11 mouse cellular contexts compared by ENCODE assay signal in genomic region chr19:6925611-6926329, GRCm38 (mm10). TPM values are rescaled to one million over a fixed set of nuclear protein-coding genes. Genes with fewer than 3 reads are reported as not detected.
DNase-seq lines count a peak whose midpoint lies in the region; ATAC-seq and TF ChIP-seq lines count a peak whose summit lies in the region.
"Had no signal": no experiment of that assay in that cellular context is flagged by ENCODE, and none has a peak within 500 bp of the region (broad histone marks: within the 10 kb centered on the region; RNA-seq: fewer than 3 reads in every experiment).

No protein-coding gene starts in this region.

- peaks cover 27% of the 10 kb centered on the region for H3K4me1 ChIP-seq in forebrain, embryonic 13.5 days
- peaks cover 2% of the 10 kb centered on the region for H3K4me1 ChIP-seq in forebrain, postnatal 0 days (ENCODE audit: insufficient read depth)
- H3K4me1 ChIP-seq in megakaryocyte, embryonic 14.5 days: peaks cover 69% of the 10 kb centered on the region
- H3K4me1 ChIP-seq in intestine, postnatal 0 days (replicated peaks; ENCODE audit: control insufficient read depth, insufficient read depth, low read length): peaks cover 7% of the 10 kb centered on the region; the same call in 1 of the 2 replicates
- H3K4me1 ChIP-seq in stomach, embryonic 15.5 days: peaks cover 35% of the 10 kb centered on the region
- peaks cover 17% of the 10 kb centered on the region for H3K4me1 ChIP-seq in forebrain, embryonic 16.5 days (replicated peaks; ENCODE audit: control insufficient read depth, insufficient read depth, low read length)

- peaks cover 81% of the 10 kb centered on the region for H3K27me3 ChIP-seq in forebrain, embryonic 13.5 days
- peaks cover 51% of the 10 kb centered on the region for H3K27me3 ChIP-seq in forebrain, postnatal 0 days (ENCODE audit: insufficient read depth, low read length)
- peaks cover 51% of the 10 kb centered on the region for H3K27me3 ChIP-seq in megakaryocyte, embryonic 14.5 days (replicated peaks)
- peaks cover 39% of the 10 kb centered on the region for H3K27me3 ChIP-seq in intestine, postnatal 0 days (replicated peaks; ENCODE audit: control insufficient read depth, insufficient read depth, low read length)
- peaks cover 58% of the 10 kb centered on the region for H3K27me3 ChIP-seq in stomach, embryonic 15.5 days (replicated peaks)
- H3K27me3 ChIP-seq in forebrain, embryonic 16.5 days (replicated peaks; ENCODE audit: control insufficient read depth, insufficient read depth, low read length): peaks cover 62% of the 10 kb centered on the region

- H3K4me2 ChIP-seq in forebrain, embryonic 13.5 days: no peak overlapping the region; the same call in 1 of the 2 replicates
- no peak overlapping the region for H3K4me2 ChIP-seq in forebrain, postnatal 0 days (ENCODE audit: low read depth)
- H3K4me2 ChIP-seq in intestine, postnatal 0 days (replicated peaks; ENCODE audit: low read depth): no peak overlapping the region
- H3K4me2 ChIP-seq in stomach, embryonic 15.5 days: peak overlapping the region; percentile 52
- no peak overlapping the region for H3K4me2 ChIP-seq in forebrain, embryonic 16.5 days (ENCODE audit: low read length)

- no peak overlapping the region for H3K27ac ChIP-seq in forebrain, embryonic 13.5 days
- H3K27ac ChIP-seq in forebrain, postnatal 0 days (ENCODE audit: low read depth, low read length): no peak overlapping the region
- no peak overlapping the region for H3K27ac ChIP-seq in intestine, postnatal 0 days (ENCODE audit: low read depth, low read length)
- H3K27ac ChIP-seq in stomach, embryonic 15.5 days: peak overlapping the region; percentile 57; the same call in 1 of the 2 replicates
- no peak overlapping the region for H3K27ac ChIP-seq in forebrain, embryonic 16.5 days (ENCODE audit: low read length)

- H3K4me3 ChIP-seq in forebrain, embryonic 13.5 days: peak overlapping the region; percentile 12; the same call in 1 of the 2 replicates
- H3K4me3 ChIP-seq in forebrain, postnatal 0 days (ENCODE audit: low read depth, low read length): no peak overlapping the region
- peak overlapping the region; percentile 90 for H3K4me3 ChIP-seq in megakaryocyte, embryonic 14.5 days (replicated peaks)
- H3K4me3 ChIP-seq in intestine, postnatal 0 days (ENCODE audit: low read depth, low read length): peak overlapping the region; percentile 27
- H3K4me3 ChIP-seq in stomach, embryonic 15.5 days (replicated peaks): peak overlapping the region; percentile 28; the same call in 1 of the 2 replicates
- H3K4me3 ChIP-seq in forebrain, embryonic 16.5 days (replicated peaks; ENCODE audit: low read length): no peak overlapping the region

- no peak overlapping the region for H3K9ac ChIP-seq in forebrain, embryonic 13.5 days
- no peak overlapping the region for H3K9ac ChIP-seq in forebrain, postnatal 0 days
- no peak overlapping the region for H3K9ac ChIP-seq in intestine, postnatal 0 days (ENCODE audit: low read depth, low read length)
- H3K9ac ChIP-seq in stomach, embryonic 15.5 days: no peak overlapping the region
- H3K9ac ChIP-seq in forebrain, embryonic 16.5 days (replicated peaks; ENCODE audit: low read depth, low read length): no peak overlapping the region

- ATAC-seq in forebrain, embryonic 13.5 days: no peak
- no peak for ATAC-seq in forebrain, postnatal 0 days
- no peak for ATAC-seq in megakaryocyte, adult 5-6 weeks (ENCODE audit: poor library complexity, severe bottlenecking)
- ATAC-seq in intestine, postnatal 0 days: no peak
- no peak for ATAC-seq in stomach, embryonic 15.5 days (ENCODE audit: insufficient read depth, low FRiP score, low read depth)
- ATAC-seq in forebrain, embryonic 16.5 days: no peak

- DNase-seq in forebrain, postnatal 0 days: no peak
- DNase-seq in ovary, postnatal 14 days (ENCODE audit: low spot score): no peak
- DNase-seq: right cerebral cortex, postnatal 25 days had no signal

- no peaks in the 10 kb centered on the region for H3K9me3 ChIP-seq in forebrain, embryonic 13.5 days (replicated peaks)
- H3K9me3 ChIP-seq in forebrain, postnatal 0 days (ENCODE audit: low read length): no peaks in the 10 kb centered on the region
- peaks cover 7% of the 10 kb centered on the region for H3K9me3 ChIP-seq in megakaryocyte, embryonic 14.5 days
- H3K9me3 ChIP-seq in intestine, postnatal 0 days (ENCODE audit: control insufficient read depth): no peaks in the 10 kb centered on the region
- H3K9me3 ChIP-seq in stomach, embryonic 15.5 days: no peaks in the 10 kb centered on the region
- H3K9me3 ChIP-seq in forebrain, embryonic 16.5 days (ENCODE audit: control insufficient read depth, low read length): no peaks in the 10 kb centered on the region

- H3K36me3 ChIP-seq in forebrain, embryonic 13.5 days (ENCODE audit: poor library complexity, severe bottlenecking): no peaks in the 10 kb centered on the region
- no peaks in the 10 kb centered on the region for H3K36me3 ChIP-seq in forebrain, postnatal 0 days (ENCODE audit: insufficient read depth)
- H3K36me3 ChIP-seq in megakaryocyte, embryonic 14.5 days (replicated peaks; ENCODE audit: low read length): no peaks in the 10 kb centered on the region
- no peaks in the 10 kb centered on the region for H3K36me3 ChIP-seq in intestine, postnatal 0 days (ENCODE audit: control insufficient read depth, insufficient read depth)
- no peaks in the 10 kb centered on the region for H3K36me3 ChIP-seq in stomach, embryonic 15.5 days
- no peaks in the 10 kb centered on the region for H3K36me3 ChIP-seq in forebrain, embryonic 16.5 days (ENCODE audit: control insufficient read depth, insufficient read depth)

- no peak for TF ChIP-seq CTCF in forebrain, postnatal 0 days (IDR thresholded peaks at IDR 0.05; ENCODE audit: low read depth)
- no peak for TF ChIP-seq CTCF in intestine, postnatal 0 days (IDR thresholded peaks at IDR 0.05; ENCODE audit: low read depth)

- 4% methylated on average over 40 of the region's 40 CpGs for WGBS in forebrain, embryonic 13.5 days
- WGBS in forebrain, postnatal 0 days: 12% methylated on average over 40 of the region's 40 CpGs
- 28% methylated on average over 39 of the region's 40 CpGs for WGBS in intestine, postnatal 0 days
- WGBS in stomach, embryonic 15.5 days: 19% methylated on average over 40 of the region's 40 CpGs
- WGBS in forebrain, embryonic 16.5 days: 6% methylated on average over 40 of the region's 40 CpGs

RNA-seq across cellular contexts. Expression of gene Catsperz, which starts 0.6 kb away (rescaled TPM):
- 0.74 TPM in 1 of 2 replicates, not detected in the other for polyA plus RNA-seq in forebrain, embryonic 13.5 days (2015; fragmentation: Nextera tagmentation; extraction: Ambion mirVana)
- total RNA-seq in forebrain, postnatal 0 days (2014; rRNA removed): 0.71 and 1.6 TPM in 2 replicates
- polyA plus RNA-seq in forebrain, postnatal 0 days (2015; fragmentation: Nextera tagmentation; extraction: Ambion mirVana): 1.2 and 2.4 TPM in 2 replicates
- 0.83 TPM in 1 of 2 replicates, not detected in the other for polyA plus RNA-seq in megakaryocyte, embryonic 14.5 days (2012; ENCODE audit: insufficient read depth, low replicate concordance)
- total RNA-seq in megakaryocyte, adult 5-6 weeks (2015): not detected in 2 replicates
- total RNA-seq in megakaryocyte, adult 5-6 weeks (2017): not detected in 2 replicates
- polyA plus RNA-seq in intestine, postnatal 0 days (2015; fragmentation: Nextera tagmentation; extraction: Ambion mirVana): 0.65 and 0.76 TPM in 2 replicates
- 1.6 TPM in 2 replicates for polyA plus RNA-seq in stomach, embryonic 15.5 days (2015; fragmentation: Nextera tagmentation; extraction: Ambion mirVana)
- 0.37 and 0.89 TPM in 2 replicates for polyA plus RNA-seq in forebrain, embryonic 16.5 days (2015; fragmentation: Nextera tagmentation; extraction: Ambion mirVana)
- total RNA-seq: gastrocnemius, adult 18-20 months had no signal

RNA-seq across cellular contexts. Expression of gene Esrra, which starts 4.2 kb away (rescaled TPM):
- polyA plus RNA-seq in forebrain, embryonic 13.5 days (2015; fragmentation: Nextera tagmentation; extraction: Ambion mirVana): 15.3 and 15.7 TPM in 2 replicates
- 42.6 and 43.0 TPM in 2 replicates for total RNA-seq in forebrain, postnatal 0 days (2014; rRNA removed)
- 6.4 and 8.4 TPM in 2 replicates for polyA plus RNA-seq in forebrain, postnatal 0 days (2015; fragmentation: Nextera tagmentation; extraction: Ambion mirVana)
- 56.1 and 76.3 TPM in 2 replicates for polyA plus RNA-seq in megakaryocyte, embryonic 14.5 days (2012; ENCODE audit: insufficient read depth, low replicate concordance)
- 11.9 and 12.4 TPM in 2 replicates for total RNA-seq in megakaryocyte, adult 5-6 weeks (2015)
- total RNA-seq in megakaryocyte, adult 5-6 weeks (2017): 24.6 and 28.9 TPM in 2 replicates
- polyA plus RNA-seq in intestine, postnatal 0 days (2015; fragmentation: Nextera tagmentation; extraction: Ambion mirVana): 63.6 TPM in 2 replicates
- polyA plus RNA-seq in stomach, embryonic 15.5 days (2015; fragmentation: Nextera tagmentation; extraction: Ambion mirVana): 17.1 and 18.8 TPM in 2 replicates
- 16.1 and 18.8 TPM in 2 replicates for polyA plus RNA-seq in forebrain, embryonic 16.5 days (2015; fragmentation: Nextera tagmentation; extraction: Ambion mirVana)

RNA-seq across cellular contexts. Expression of gene Kcnk4, which starts 8.5 kb away (rescaled TPM):
- polyA plus RNA-seq in forebrain, embryonic 13.5 days (2015; fragmentation: Nextera tagmentation; extraction: Ambion mirVana): 0.25 TPM in 1 of 2 replicates, not detected in the other
- total RNA-seq in forebrain, postnatal 0 days (2014; rRNA removed): 8.8 and 12.7 TPM in 2 replicates
- polyA plus RNA-seq in forebrain, postnatal 0 days (2015; fragmentation: Nextera tagmentation; extraction: Ambion mirVana): 8.6 and 8.7 TPM in 2 replicates
- polyA plus RNA-seq in megakaryocyte, embryonic 14.5 days (2012; ENCODE audit: insufficient read depth, low replicate concordance): 0.08 TPM in 1 of 2 replicates, not detected in the other
- total RNA-seq in megakaryocyte, adult 5-6 weeks (2015): not detected in 2 replicates
- 0.11 TPM in 1 of 2 replicates, not detected in the other for total RNA-seq in megakaryocyte, adult 5-6 weeks (2017)
- 0.21 and 0.38 TPM in 2 replicates for polyA plus RNA-seq in intestine, postnatal 0 days (2015; fragmentation: Nextera tagmentation; extraction: Ambion mirVana)
- 0.67 and 0.86 TPM in 2 replicates for polyA plus RNA-seq in stomach, embryonic 15.5 days (2015; fragmentation: Nextera tagmentation; extraction: Ambion mirVana)
- polyA plus RNA-seq in forebrain, embryonic 16.5 days (2015; fragmentation: Nextera tagmentation; extraction: Ambion mirVana): 2.1 and 3.3 TPM in 2 replicates
- total RNA-seq: gastrocnemius, adult 18-20 months; megakaryocyte progenitor cell, adult 5-6 weeks had no signal

RNA-seq across cellular contexts. Expression of gene Prdx5, which starts 15.9 kb away (rescaled TPM):
- 186 and 201 TPM in 2 replicates for polyA plus RNA-seq in forebrain, embryonic 13.5 days (2015; fragmentation: Nextera tagmentation; extraction: Ambion mirVana)
- total RNA-seq in forebrain, postnatal 0 days (2014; rRNA removed): 182 and 199 TPM in 2 replicates
- polyA plus RNA-seq in forebrain, postnatal 0 days (2015; fragmentation: Nextera tagmentation; extraction: Ambion mirVana): 424 and 467 TPM in 2 replicates
- polyA plus RNA-seq in megakaryocyte, embryonic 14.5 days (2012; ENCODE audit: insufficient read depth, low replicate concordance): 209 and 955 TPM in 2 replicates
- total RNA-seq in megakaryocyte, adult 5-6 weeks (2015): 951 and 1,046 TPM in 2 replicates
- total RNA-seq in megakaryocyte, adult 5-6 weeks (2017): 1,745 and 2,032 TPM in 2 replicates
- 910 and 912 TPM in 2 replicates for polyA plus RNA-seq in intestine, postnatal 0 days (2015; fragmentation: Nextera tagmentation; extraction: Ambion mirVana)
- polyA plus RNA-seq in stomach, embryonic 15.5 days (2015; fragmentation: Nextera tagmentation; extraction: Ambion mirVana): 228 and 279 TPM in 2 replicates
- polyA plus RNA-seq in forebrain, embryonic 16.5 days (2015; fragmentation: Nextera tagmentation; extraction: Ambion mirVana): 244 and 272 TPM in 2 replicates

RNA-seq across cellular contexts. Expression of gene Bad, which starts 15.9 kb away (rescaled TPM):
- polyA plus RNA-seq in forebrain, embryonic 13.5 days (2015; fragmentation: Nextera tagmentation; extraction: Ambion mirVana): 72.4 and 79.3 TPM in 2 replicates
- 56.5 and 94.9 TPM in 2 replicates for total RNA-seq in forebrain, postnatal 0 days (2014; rRNA removed)
- 95.3 and 111 TPM in 2 replicates for polyA plus RNA-seq in forebrain, postnatal 0 days (2015; fragmentation: Nextera tagmentation; extraction: Ambion mirVana)
- polyA plus RNA-seq in megakaryocyte, embryonic 14.5 days (2012; ENCODE audit: insufficient read depth, low replicate concordance): 108 and 197 TPM in 2 replicates
- 16.4 and 20.3 TPM in 2 replicates for total RNA-seq in megakaryocyte, adult 5-6 weeks (2015)
- total RNA-seq in megakaryocyte, adult 5-6 weeks (2017): 45.2 and 67.1 TPM in 2 replicates
- 66.2 and 70.1 TPM in 2 replicates for polyA plus RNA-seq in intestine, postnatal 0 days (2015; fragmentation: Nextera tagmentation; extraction: Ambion mirVana)
- polyA plus RNA-seq in stomach, embryonic 15.5 days (2015; fragmentation: Nextera tagmentation; extraction: Ambion mirVana): 71.6 and 75.8 TPM in 2 replicates
- polyA plus RNA-seq in forebrain, embryonic 16.5 days (2015; fragmentation: Nextera tagmentation; extraction: Ambion mirVana): 87.9 and 88.4 TPM in 2 replicates

Comparison
In these comparisons a context has a peak if more than half of its experiments do, and no peak if none do; other contexts are left out.
1. H3K4me3 ChIP-seq: peak in forebrain, embryonic 13.5 days (single experiment), megakaryocyte, embryonic 14.5 days (single experiment), intestine, postnatal 0 days (single experiment) and stomach, embryonic 15.5 days (single experiment); none in forebrain, postnatal 0 days (single experiment) and forebrain, embryonic 16.5 days (single experiment).